Mouse (Mus musculus) cerebellum, postnatal 14 days (tissue): ENCODE results near the gene H2afz.
"Not testable (repeated sequence)": the region's sequence is repeated elsewhere in the genome, so short reads cannot be mapped to it uniquely, and the experiment has no call there.

Experiments used
- DNase-seq, 2 experiments: peaks; one replicate each; pipeline ENCODE4 v3.0.0; 2021; ENCODE audit warnings: mixed read lengths in 2 of 2

The H2afz gene

DNA sequence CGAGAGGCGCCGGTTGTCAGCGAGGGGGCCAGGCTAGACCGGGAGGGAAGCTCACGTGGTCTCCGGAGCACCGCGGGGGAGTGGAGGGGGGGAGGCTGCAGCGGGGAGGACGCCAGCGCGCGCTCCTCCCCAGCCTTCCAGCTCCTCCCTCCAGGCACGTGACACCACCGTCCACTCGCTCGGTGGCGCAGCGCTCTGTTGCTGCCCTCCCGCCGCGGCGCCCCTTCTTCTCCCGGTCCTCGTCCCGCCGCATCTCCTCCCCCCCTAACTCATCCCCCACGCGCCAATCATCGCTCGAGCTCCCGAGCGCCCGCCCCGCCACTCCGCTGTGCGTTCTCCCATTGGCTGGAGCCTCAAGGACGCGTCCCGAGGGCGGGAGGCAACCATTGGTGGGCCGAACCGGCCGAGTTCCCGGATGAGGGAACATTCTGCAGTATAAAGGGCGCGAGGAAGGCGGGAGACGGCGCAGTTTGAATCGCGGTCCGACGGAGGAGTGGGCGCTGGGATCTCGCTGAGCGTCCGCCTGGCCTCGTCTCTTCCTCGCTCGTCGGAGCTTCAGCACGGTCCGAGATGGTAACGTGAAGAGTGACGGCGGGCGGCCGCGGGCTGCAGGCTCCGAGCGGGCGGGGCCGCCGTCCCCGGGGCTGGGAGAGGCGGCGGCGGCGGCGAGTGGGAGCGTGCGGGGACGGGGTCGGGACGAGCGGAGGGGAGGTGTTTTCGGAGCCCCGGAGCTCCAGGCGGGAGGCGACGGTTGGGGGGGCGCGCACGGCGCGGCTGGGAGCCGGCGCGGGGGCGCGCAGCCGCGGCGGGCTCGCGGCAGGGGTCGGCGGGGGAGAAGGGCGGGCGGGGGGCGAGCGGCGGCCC, at the start of gene H2afz:
H2afz (plus strand) TSS at position 364 of the 864 bp plus-strand sequence.
- peak; percentile 98 for DNase-seq

GRCm38 (mm10) chr3:137818713-137819112, 45.6 kb upstream of the H2afz start:
- DNase-seq = peak; percentile 10 to 13

DNA sequence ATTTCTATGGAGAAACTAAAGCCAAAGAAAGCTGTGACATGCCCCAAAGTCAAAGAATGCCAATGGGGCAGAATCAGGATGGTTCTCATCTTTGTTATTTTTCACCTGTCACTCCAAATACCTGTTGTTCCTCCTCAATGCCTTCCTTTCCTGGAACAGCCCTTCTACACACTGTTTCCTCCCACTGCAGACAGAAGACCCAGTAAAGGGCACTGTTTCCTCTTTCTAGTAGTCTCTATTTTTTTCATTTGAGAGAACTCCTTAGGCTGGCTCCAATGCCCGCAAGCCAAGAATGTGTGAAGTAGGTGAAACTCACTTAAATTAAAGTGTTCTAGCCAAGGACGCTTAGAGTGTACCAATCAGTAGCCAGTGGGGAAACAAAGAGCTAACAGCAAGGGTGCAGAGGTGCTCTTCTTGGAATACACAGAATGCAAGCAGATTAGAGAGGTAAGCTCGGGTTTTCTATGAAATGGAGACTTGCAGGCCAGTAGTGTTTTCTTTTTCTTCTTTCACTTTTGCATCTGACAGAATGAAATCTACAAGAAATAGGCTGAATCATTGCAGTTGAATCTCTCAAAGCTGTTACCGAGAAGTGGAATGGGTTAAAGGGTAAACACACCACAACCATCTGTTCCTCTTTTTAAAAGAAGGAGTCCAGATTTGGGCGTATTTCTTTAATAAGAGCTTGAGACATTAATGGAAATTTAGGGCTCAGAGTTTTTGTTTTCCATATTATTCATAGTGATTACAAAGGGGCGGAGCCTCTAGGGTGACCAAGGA, 43.4 kb upstream of the H2afz start:
- no peak for DNase-seq

DNA sequence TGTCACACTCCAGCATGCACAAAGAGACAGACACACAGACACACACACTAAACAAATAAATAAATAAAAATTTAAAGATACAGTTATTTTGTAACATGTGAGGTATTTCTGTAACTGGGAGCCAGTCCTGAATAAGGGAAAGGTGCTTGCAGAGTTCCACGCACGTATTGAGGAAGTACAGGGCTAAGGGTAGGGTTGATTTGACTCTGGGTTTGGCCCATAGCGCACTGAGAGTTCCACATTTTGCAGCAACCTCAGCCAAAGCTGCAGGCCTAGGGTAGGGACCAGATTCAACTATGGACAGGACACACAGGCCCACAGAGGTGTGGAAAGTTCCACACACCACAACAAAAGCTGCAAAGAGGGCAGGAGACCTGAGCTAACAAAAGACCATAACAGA, 41.0 kb upstream of the H2afz start:
- DNase-seq = no peak

GRCm38 (mm10) chr3:137827678-137828077, 36.6 kb upstream of the H2afz start:
- no peak for DNase-seq

- DNase-seq = no peak
Measured at GRCm38 (mm10) chr3:137831156-137831555, 33.1 kb upstream of the H2afz start.

DNA sequence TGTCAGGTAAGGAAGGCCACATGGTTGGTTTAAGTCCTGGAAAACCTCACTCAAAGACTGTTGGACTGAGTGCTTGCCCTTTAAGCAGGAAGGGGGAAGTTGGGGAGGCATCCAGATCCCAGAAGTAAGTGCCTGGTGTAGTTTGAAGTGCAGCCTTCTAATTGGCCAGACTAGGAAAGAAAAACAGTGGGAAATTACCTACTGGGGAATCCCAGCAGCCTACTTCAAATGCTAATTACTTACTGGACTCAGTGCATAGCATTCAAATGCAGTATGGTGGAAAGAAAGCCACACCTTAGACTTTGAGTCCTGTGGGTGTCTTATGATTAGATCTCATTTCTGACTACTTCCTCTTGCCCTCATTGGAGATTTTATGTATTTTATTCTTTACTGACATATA, 31.2 kb upstream of the H2afz start:
- no peak for DNase-seq

DNA sequence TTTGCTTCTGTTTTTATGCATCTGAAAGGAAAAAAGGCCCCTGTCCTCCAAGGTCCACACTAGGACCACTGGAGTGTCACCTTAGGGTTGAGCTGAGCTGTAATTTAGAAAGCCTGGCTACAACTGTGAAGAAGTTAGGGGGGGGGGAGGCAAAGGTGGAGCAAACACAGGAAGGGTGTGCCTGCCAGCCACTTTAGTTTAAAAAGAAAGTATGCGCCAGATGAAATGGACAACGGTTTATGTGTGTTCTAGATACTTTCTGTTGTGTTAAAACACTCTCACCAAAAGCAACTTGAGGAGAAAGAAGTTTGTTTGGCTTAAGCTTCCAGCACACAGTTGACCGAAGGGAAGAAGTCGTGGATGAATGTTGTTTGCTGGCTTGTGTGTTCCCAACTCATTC, 30.6 kb upstream of the H2afz start:
- no peak for DNase-seq

GRCm38 (mm10) chr3:137836543-137836942, 27.7 kb upstream of the H2afz start:
- no peak for DNase-seq

DNA sequence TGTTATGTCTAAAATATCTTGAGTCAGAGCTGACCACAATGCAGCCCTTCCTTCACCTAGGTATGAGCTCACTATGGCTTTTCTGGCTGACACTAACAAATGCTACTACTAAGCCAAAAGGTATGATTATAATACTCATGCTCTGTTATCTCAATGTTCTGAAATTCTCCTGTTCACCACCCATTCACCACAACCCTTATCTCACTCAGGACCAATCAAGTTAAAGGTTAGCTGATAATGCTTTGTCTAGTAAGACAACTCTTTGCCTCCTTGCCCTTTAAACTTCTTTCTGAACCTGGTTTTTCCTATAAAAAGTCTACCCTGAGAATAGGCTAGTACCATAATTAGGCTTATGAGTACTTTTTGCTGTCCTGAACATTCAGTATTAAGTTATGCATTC, 26.1 kb upstream of the H2afz start:
- DNase-seq = no peak

GRCm38 (mm10) chr3:137842944-137843343, 21.3 kb upstream of the H2afz start:
- DNase-seq = no peak

DNA sequence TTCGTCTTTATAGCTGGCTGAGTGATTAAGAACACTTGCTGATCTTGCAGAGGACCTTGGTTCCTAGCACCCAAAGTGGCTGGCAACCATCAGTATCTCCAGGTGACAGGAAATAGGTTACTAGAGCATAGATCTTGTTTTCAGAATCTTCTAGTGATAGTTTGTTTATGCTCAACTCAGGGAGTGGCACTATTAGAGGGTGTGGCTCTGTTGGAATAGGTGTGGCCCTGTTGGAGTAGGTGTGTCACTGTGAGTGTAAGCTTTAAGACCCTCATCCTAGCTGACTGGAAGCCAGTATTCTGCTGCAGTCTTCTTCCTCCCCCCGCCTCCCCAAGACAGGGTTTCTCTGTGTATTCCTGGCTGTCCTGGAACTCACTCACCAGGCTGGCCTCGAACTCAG, 20.0 kb upstream of the H2afz start:
- no peak for DNase-seq

DNA sequence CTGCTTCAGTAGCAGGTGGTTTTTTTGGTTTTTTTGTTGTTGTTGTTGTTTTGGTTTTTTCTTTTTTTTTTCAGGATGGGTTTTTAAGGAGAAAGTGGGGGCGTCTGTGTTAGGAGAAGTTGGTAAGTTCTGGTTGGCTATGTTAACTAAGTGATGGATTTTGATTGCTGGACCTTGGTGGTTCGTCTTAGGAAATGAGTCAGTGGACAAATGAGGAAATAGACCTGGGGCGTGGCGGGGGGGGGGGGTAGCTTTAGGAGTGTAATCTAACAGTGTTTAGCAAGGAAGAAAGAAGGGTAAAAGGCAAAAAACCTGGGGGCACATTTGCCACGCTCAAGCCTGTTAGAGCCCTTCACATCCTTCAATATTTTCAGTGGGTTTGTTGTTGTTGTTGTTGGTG, 17.7 kb upstream of the H2afz start:
- DNase-seq = no peak

DNA sequence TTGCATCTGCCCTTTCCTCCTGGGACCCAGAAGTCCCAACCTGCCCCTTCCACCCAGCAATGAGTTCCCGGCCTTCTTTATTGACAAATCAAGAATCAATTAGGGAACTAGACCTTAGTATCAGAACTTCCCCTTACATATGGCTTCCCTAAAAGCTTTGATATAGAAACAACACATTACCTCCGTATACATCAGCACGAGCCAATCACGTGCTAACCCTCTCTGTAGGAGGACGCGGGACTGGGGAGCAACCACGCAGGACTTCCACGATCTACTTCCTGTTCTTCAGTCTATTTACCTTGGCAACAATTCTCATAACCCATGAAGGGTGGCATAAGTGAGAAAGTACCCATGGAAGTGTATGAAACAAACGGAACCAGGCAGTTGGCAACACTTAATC, 15.9 kb upstream of the H2afz start:
- no peak for DNase-seq

DNA sequence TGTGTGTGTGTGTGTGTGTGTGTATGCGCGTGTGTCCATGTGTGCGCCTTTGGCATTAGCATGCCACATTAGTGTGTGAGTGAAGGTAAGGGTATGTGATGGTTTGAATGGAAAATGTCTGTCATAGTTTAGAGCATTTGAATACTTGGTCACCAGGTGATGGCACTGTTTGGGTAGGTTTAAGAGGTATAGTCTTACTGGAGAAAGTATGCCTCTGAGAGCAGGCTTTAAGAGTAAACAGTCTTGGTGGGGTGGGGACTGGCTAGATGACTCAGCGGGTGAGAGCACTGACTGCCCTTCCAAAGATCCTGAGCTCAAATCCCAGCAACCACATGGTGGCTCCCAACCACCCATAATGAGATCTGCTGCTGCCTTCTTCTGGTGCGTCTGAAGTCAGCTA, 14.6 kb upstream of the H2afz start:
- DNase-seq = no peak

GRCm38 (mm10) chr3:137851196-137851595, 13.1 kb upstream of the H2afz start:
- no peak for DNase-seq

GRCm38 (mm10) chr3:137853011-137853410, 11.3 kb upstream of the H2afz start:
- DNase-seq = not testable (repeated sequence)

DNA sequence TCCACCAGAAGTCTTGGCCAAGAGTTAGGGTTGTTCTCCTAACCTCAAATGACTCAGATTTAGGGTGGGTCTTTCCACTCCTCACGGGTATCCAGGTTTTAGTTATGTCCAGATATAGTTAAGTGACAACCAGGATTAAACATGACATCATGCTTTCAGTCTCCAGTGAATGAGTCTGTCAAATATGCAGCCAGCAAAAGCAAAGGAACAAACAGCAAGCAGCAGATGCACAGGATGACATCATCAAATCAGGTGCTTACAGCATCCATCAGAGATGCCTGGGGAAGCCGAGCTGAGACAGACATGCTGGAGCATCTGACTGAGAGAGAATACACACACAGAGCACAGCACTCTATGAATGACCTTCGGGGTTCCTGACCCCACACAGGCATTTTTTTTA, 9.0 kb upstream of the H2afz start:
- peak in 1 of 2 experiments; percentile 23 for DNase-seq

- DNase-seq = no peak
Measured at GRCm38 (mm10) chr3:137856061-137856460, 8.2 kb upstream of the H2afz start.

DNA sequence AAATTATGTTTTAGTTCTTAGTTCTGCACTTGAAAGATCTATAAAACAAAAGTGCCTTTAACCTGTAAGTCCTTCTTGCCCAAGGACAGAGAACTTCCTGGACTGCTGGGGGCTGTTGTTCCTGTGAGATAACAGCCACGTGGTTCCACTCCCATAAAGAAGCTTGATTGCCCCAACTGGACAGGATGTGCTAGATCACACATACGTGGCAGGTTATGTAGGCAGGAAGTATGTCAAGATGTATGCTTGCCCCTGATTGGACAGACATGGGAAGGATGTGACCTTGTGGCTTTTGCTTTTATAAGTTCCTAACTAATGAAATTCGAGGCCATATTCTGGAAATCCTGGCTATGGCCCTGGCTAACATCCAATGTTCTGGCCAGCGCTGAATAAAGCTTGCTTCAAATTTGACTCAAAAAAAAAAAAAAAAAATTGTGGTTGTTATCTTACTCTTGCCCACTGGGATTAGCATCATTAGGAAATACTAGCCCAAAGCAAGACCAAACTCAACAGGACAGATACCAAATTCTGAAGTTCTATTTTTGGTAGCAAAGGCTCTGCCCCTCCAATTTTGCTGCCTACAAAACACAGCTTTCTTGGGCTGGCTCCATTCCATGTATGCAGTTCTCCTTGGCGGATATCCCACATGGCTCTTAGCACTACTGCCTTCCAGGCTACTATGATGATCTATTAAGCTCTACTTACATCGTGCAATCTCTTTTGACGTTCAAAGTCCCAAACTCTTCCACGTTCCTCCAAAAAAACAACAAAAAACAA, 3.7 kb upstream of the H2afz start:
- DNase-seq = peak; percentile 52 to 69

DNA sequence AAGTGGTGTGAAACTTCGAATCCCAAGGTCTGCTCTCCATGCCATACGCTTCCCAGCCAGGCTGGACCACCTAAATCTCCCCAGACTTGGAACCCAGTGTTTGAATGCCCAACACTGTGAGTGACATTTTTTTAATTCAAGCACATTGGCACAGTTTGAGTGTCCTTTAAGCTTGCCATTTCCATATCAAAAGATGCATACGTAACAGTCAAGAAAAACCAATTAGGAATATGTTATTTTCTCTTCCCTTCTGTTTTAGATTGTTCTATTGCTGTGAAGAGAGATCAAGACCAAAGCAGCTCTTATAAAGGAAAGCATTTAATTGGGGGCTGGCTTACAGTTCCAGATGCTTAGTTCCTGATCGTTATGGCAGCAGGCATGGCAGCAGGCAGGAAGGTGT, 2.9 kb upstream of the H2afz start:
- no peak for DNase-seq

- DNase-seq = no peak
Measured at GRCm38 (mm10) chr3:137862600-137862999, 1.7 kb upstream of the H2afz start.
